Mouse (Mus musculus): ENCODE measurements around the gene Rab11fip2.

Rab11fip2 gene

DNA sequence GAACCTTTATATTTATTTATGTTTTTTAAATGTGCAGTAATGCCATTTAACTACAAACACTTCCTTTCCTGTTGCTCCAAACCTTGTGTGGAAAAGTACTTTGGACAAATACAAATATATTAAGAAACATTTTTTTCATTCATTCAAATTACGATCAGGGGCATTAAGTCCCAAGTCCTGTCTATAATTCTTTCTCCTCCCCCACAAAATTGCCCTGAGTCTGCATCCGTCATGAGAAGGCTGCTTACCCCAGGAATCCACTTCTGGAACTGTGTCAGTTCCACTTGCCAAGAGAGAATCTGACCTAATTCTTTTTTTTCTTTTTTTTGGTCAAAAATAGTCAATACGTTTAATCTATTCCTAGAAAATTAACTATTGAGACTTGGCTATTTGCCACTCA lies 90.4 kb downstream of the Rab11fip2 start:
- no peak for DNase-seq

Measured in lung, postnatal 14 days (tissue).